Mouse (Mus musculus) CH12.LX (cell line): Measurements from ENCODE around the gene 4930404N11Rik.

Experiments used
- CTCF ChIP-seq, 2 experiments: IDR thresholded peaks in 1 of 2; conservative IDR thresholded peaks in 1 of 2; 2 replicates each; pipeline ENCODE4 v1.5.1; 2011 to 2012; ENCODE audit warnings: low read depth in 2 of 2, low read length in 2 of 2, improper control_type of control experiment in 1 of 2, inconsistent platforms in 1 of 2, mild to moderate bottlenecking in 1 of 2, moderate library complexity in 1 of 2
- E2F4 ChIP-seq: IDR thresholded peaks from 2 replicates; pipeline ENCODE4 v1.6.1; 2011; ENCODE audit warnings: low read depth, low read length, improper control_type of control experiment; ENCODE audit not compliant: insufficient replicate concordance
- EP300 ChIP-seq: IDR thresholded peaks from 2 replicates; pipeline ENCODE4 v1.6.1; 2011; ENCODE audit warnings: low read length, improper control_type of control experiment
- ETS1 ChIP-seq: conservative IDR thresholded peaks from 2 replicates; pipeline ENCODE4 v1.6.1; 2012; ENCODE audit warnings: low read depth, mild to moderate bottlenecking, inconsistent platforms, low read length, improper control_type of control experiment, moderate library complexity
- HCFC1 ChIP-seq: IDR thresholded peaks from 2 replicates; pipeline ENCODE4 v1.6.1; 2012; ENCODE audit warnings: low read depth, mild to moderate bottlenecking, inconsistent platforms, low read length, improper control_type of control experiment
- MAX ChIP-seq: IDR thresholded peaks from 2 replicates; pipeline ENCODE4 v1.6.1; 2011; ENCODE audit warnings: low read length, improper control_type of control experiment
- MAZ ChIP-seq: IDR thresholded peaks from 2 replicates; pipeline ENCODE4 v1.6.1; 2012; ENCODE audit warnings: low read depth, mild to moderate bottlenecking, inconsistent platforms, low read length, improper control_type of control experiment, moderate library complexity
- NRF1 ChIP-seq: IDR thresholded peaks from 2 replicates; pipeline ENCODE4 v1.6.1; 2014; ENCODE audit warnings: low read depth, mild to moderate bottlenecking, inconsistent platforms, low read length, improper control_type of control experiment, moderate library complexity
- POLR2A ChIP-seq: IDR thresholded peaks from 2 replicates; pipeline ENCODE4 v1.6.1; 2011; ENCODE audit warnings: low read depth, mild to moderate bottlenecking, improper control_type of control experiment, low read length
- SMC3 ChIP-seq: IDR thresholded peaks from 2 replicates; pipeline ENCODE4 v1.6.1; 2011; ENCODE audit warnings: low read depth, low read length, improper control_type of control experiment
- TBP ChIP-seq: conservative IDR thresholded peaks from 2 replicates; pipeline ENCODE4 v1.6.1; 2011; ENCODE audit warnings: low read depth, low read length, improper control_type of control experiment

GRCm38 (mm10) chr10:81349146-81349545 is 16.5 kb downstream of the 4930404N11Rik start:
- TF ChIP-seq MAZ (no peak), POLR2A (no peak), CTCF (conservative IDR thresholded peaks at IDR 0.05 in 1 of 2, IDR thresholded peaks at IDR 0.05 in 1 of 2; ENCODE audit: low read depth in 2 of 2, low read length in 2 of 2) (no peak), HCFC1 (no peak), MAX (no peak), EP300 (no peak), ETS1 (no peak), SMC3 (no peak), E2F4 (no peak), TBP (no peak), NRF1 (no peak)
